11 mouse cellular contexts compared by ENCODE assay signal in the genomic region with DNA sequence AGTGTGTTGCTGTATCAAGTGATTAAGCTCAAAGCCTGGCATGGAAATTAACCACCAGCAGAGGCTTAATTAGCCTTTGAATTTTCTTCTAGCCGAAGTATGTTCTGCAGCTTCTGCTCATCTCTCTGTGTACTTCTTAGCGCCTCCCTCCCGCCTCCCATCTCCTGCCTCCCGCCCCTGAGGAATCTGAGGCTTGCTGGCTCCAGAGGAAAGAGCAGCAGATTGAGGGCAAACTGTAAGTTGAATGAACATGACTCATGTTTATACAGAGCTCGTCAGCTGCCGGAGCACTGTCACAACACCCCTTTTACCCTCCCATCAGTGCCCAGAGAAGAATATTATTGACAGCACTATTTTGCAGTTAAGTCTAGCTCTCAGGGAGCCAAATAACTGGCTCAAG. TPM values are rescaled to one million over a fixed set of nuclear protein-coding genes. Genes with fewer than 3 reads are reported as not detected.
DNase-seq lines count a peak whose midpoint lies in the region; ATAC-seq and TF ChIP-seq lines count a peak whose summit lies in the region.
"Had no signal": no experiment of that assay in that cellular context is flagged by ENCODE, and none has a peak within 500 bp of the region (broad histone marks: within the 10 kb centered on the region; RNA-seq: fewer than 3 reads in every experiment).

No protein-coding gene starts in this region.

- H3K27ac ChIP-seq in layer of hippocampus, adult 2 months, result no peak overlapping the region
- H3K27ac ChIP-seq in forebrain, postnatal 0 days (ENCODE audit: low read depth, low read length), result no peak overlapping the region
- H3K27ac ChIP-seq in midbrain, embryonic 16.5 days (ENCODE audit: low read length), result no peak overlapping the region; the same call in 1 of the 2 replicates
- H3K27ac ChIP-seq: limb, embryonic 10.5 days had no signal

- no peak overlapping the region for H3K4me3 ChIP-seq in layer of hippocampus, adult 2 months
- H3K4me3 ChIP-seq in C2C12 (ENCODE audit: insufficient read depth, poor library complexity, severe bottlenecking), result no peak overlapping the region
- no peak overlapping the region for H3K4me3 ChIP-seq in forebrain, postnatal 0 days (ENCODE audit: low read depth, low read length)
- no peak overlapping the region for H3K4me3 ChIP-seq in midbrain, embryonic 16.5 days (ENCODE audit: low read depth, low read length)
- H3K4me3 ChIP-seq: limb, embryonic 10.5 days had no signal

- no peak overlapping the region for H3K4me2 ChIP-seq in forebrain, postnatal 0 days (ENCODE audit: low read depth)
- no peak overlapping the region for H3K4me2 ChIP-seq in midbrain, embryonic 16.5 days (ENCODE audit: low read length)

- peak; percentile 86 for ATAC-seq in forebrain, postnatal 0 days
- ATAC-seq in midbrain, embryonic 16.5 days, result no peak

- no peak overlapping the region for H3K9ac ChIP-seq in forebrain, postnatal 0 days
- H3K9ac ChIP-seq in midbrain, embryonic 16.5 days (ENCODE audit: low read depth, low read length), result no peak overlapping the region

- DNase-seq in embryo, embryonic 10.5 days (ENCODE audit: low spot score), result peak; percentile 9
- no peak for DNase-seq in embryo, embryonic 10 days (ENCODE audit: low spot score)
- DNase-seq in layer of hippocampus, adult 2 months (ENCODE audit: low spot score in 2 of 2), result peak; percentile 27 to 60
- no peak for DNase-seq in layer of hippocampus, postnatal 10 days (ENCODE audit: low spot score in 2 of 2)
- DNase-seq in forebrain, postnatal 0 days, result peak; percentile 40
- DNase-seq in c-Kit-positive CD71-positive TER-119-positive erythroid progenitor cells, embryonic 14.5 days (ENCODE audit: low spot score), result no peak
- DNase-seq: gastrocnemius, postnatal 36 days had no signal

- H3K27me3 ChIP-seq in C2C12 (ENCODE audit: control insufficient read depth, insufficient read depth, insufficient read length), result no peaks in the 10 kb centered on the region
- H3K27me3 ChIP-seq in forebrain, postnatal 0 days (ENCODE audit: insufficient read depth, low read length), result no peaks in the 10 kb centered on the region
- H3K27me3 ChIP-seq in midbrain, embryonic 16.5 days (ENCODE audit: control insufficient read depth, insufficient read depth, low read depth, low read length), result no peaks in the 10 kb centered on the region

- H3K79me2 ChIP-seq in C2C12 (ENCODE audit: control insufficient read depth, insufficient read depth), result no peaks in the 10 kb centered on the region

- no peaks in the 10 kb centered on the region for H3K9me3 ChIP-seq in forebrain, postnatal 0 days (ENCODE audit: low read length)
- H3K9me3 ChIP-seq in midbrain, embryonic 16.5 days (replicated peaks; ENCODE audit: control insufficient read depth, low read length, poor library complexity, severe bottlenecking), result no peaks in the 10 kb centered on the region
- H3K9me3 ChIP-seq: limb, embryonic 10.5 days had no signal

- no peaks in the 10 kb centered on the region for H3K36me3 ChIP-seq in C2C12 (ENCODE audit: control insufficient read depth, insufficient read depth)
- H3K36me3 ChIP-seq in forebrain, postnatal 0 days (ENCODE audit: insufficient read depth), result no peaks in the 10 kb centered on the region
- H3K36me3 ChIP-seq in midbrain, embryonic 16.5 days (ENCODE audit: control insufficient read depth, insufficient read depth, low read length), result no peaks in the 10 kb centered on the region
- H3K36me3 ChIP-seq: limb, embryonic 10.5 days had no signal

- 9% methylated on average over 6 of the region's 6 CpGs for WGBS in forebrain, postnatal 0 days
- WGBS in midbrain, embryonic 16.5 days, result 21% methylated on average over 6 of the region's 6 CpGs

- no peak overlapping the region for H3ac ChIP-seq in C2C12 (ENCODE audit: control insufficient read depth, insufficient read length, low read depth)

- no peak for TF ChIP-seq CTCF in layer of hippocampus, adult 2 months (conservative IDR thresholded peaks at IDR 0.05)
- TF ChIP-seq CTCF in C2C12 (IDR thresholded peaks at IDR 0.05; ENCODE audit: control insufficient read depth, insufficient read depth, insufficient read length), result no peak
- no peak for TF ChIP-seq CTCF in forebrain, postnatal 0 days (IDR thresholded peaks at IDR 0.05; ENCODE audit: low read depth)

- H3K4me1 ChIP-seq in forebrain, postnatal 0 days (ENCODE audit: insufficient read depth), result no peaks in the 10 kb centered on the region
- no peaks in the 10 kb centered on the region for H3K4me1 ChIP-seq in midbrain, embryonic 16.5 days (ENCODE audit: control insufficient read depth, insufficient read depth, low read length)
- H3K4me1 ChIP-seq: limb, embryonic 10.5 days had no signal

- no peaks in the 10 kb centered on the region for H3K79me3 ChIP-seq in C2C12 (ENCODE audit: low read depth)

TF ChIP-seq in C2C12, 6 proteins besides CTCF, POLR2A, EP300 and RAD21:
- TF ChIP-seq MAX (IDR thresholded peaks at IDR 0.05) (peak; percentile 33), FOSL1 (IDR thresholded peaks at IDR 0.05; ENCODE audit: insufficient read depth, low read length, poor library complexity, severe bottlenecking) (no peak), MYOD1 (IDR thresholded peaks at IDR 0.05; ENCODE audit: control insufficient read depth, insufficient read length, low read depth) (peak; percentile 42), CEBPB (IDR thresholded peaks at IDR 0.05; ENCODE audit: low read depth) (peak; percentile 42)
TF ChIP-seq in C2C12: peak in this region for 3.

RNA-seq across cellular contexts. Expression of a gene that starts 27.0 kb away (rescaled TPM):
- 10 to 100 TPM; 46.2 to 48.3 TPM for total RNA-seq in layer of hippocampus, adult 2 months (2021)
- total RNA-seq in layer of hippocampus, postnatal 10 days (2021), result 10 to 100 TPM; 85.5 to 89.5 TPM
- 4.1 TPM for polyA plus RNA-seq in C2C12 (2012; fragmentation: generic; extraction: Trizol)
- total RNA-seq in forebrain, postnatal 0 days (2014; rRNA removed), result 70.2 and 86.2 TPM in 2 replicates
- 287 and 298 TPM in 2 replicates for polyA plus RNA-seq in forebrain, postnatal 0 days (2015; fragmentation: Nextera tagmentation; extraction: Ambion mirVana)
- polyA plus RNA-seq in midbrain, embryonic 16.5 days (2015; fragmentation: Nextera tagmentation; extraction: Ambion mirVana), result 155 and 204 TPM in 2 replicates
- total RNA-seq: common myeloid progenitor, adult 5-6 weeks had no signal

RNA-seq across cellular contexts. Expression of a gene that starts 57.4 kb away (rescaled TPM):
- not detected for total RNA-seq in layer of hippocampus, adult 2 months (2021)
- total RNA-seq in layer of hippocampus, postnatal 10 days (2021), result under 1 TPM in 1 of 2 experiments, not detected in 1; 0.36 TPM
- polyA plus RNA-seq in C2C12 (2012; fragmentation: generic; extraction: Trizol), result 0.22 TPM
- 0.86 and 1.1 TPM in 2 replicates for total RNA-seq in forebrain, postnatal 0 days (2014; rRNA removed)
- 0.93 and 1.2 TPM in 2 replicates for polyA plus RNA-seq in forebrain, postnatal 0 days (2015; fragmentation: Nextera tagmentation; extraction: Ambion mirVana)
- 0.79 and 1.1 TPM in 2 replicates for polyA plus RNA-seq in midbrain, embryonic 16.5 days (2015; fragmentation: Nextera tagmentation; extraction: Ambion mirVana)
- total RNA-seq: gastrocnemius, postnatal 36 days had no signal

RNA-seq across cellular contexts. Expression of a gene that starts 58.3 kb away (rescaled TPM):
- total RNA-seq in layer of hippocampus, adult 2 months (2021), result 10 to 100 TPM; 18.1 to 18.9 TPM
- 10 to 100 TPM; 17.8 to 20.6 TPM for total RNA-seq in layer of hippocampus, postnatal 10 days (2021)
- polyA plus RNA-seq in C2C12 (2012; fragmentation: generic; extraction: Trizol), result 62.8 TPM
- total RNA-seq in forebrain, postnatal 0 days (2014; rRNA removed), result 20.1 and 34.4 TPM in 2 replicates
- polyA plus RNA-seq in forebrain, postnatal 0 days (2015; fragmentation: Nextera tagmentation; extraction: Ambion mirVana), result 26.3 and 32.2 TPM in 2 replicates
- 22.4 and 23.6 TPM in 2 replicates for polyA plus RNA-seq in midbrain, embryonic 16.5 days (2015; fragmentation: Nextera tagmentation; extraction: Ambion mirVana)

Comparison
In these comparisons a context has a peak if more than half of its experiments do, and no peak if none do; other contexts are left out.
1. DNase-seq: peak in embryo, embryonic 10.5 days (single experiment), layer of hippocampus, adult 2 months (2 of 2) and forebrain, postnatal 0 days (single experiment); none in embryo, embryonic 10 days (single experiment), layer of hippocampus, postnatal 10 days (0 of 2) and c-Kit-positive CD71-positive TER-119-positive erythroid progenitor cells, embryonic 14.5 days (single experiment).